In the genomic region with DNA sequence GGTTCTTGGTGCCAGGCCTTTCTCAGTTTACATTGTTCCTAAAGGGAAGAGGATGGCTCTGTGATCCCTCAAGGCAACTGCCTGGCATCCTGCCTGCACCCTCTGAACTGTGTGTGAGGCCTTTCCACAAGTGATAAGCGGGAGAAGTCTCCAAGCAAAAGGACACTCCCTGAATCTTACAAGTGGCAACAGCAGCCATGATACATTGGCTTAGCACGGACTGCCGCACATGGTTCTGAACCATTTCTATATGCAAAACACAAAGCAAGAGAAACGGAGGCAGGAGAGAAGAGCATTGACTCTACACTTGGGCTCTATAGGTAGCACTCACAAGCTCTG, we compare ENCODE assay signal across 8 mouse cellular contexts. TPM values are rescaled to one million over a fixed set of nuclear protein-coding genes. Genes with fewer than 3 reads are reported as not detected.
A peak's percentile ranks its signal among the peaks of the same experiment; 100 is the strongest.
DNase-seq lines count a peak whose midpoint lies in the region; ATAC-seq and TF ChIP-seq lines count a peak whose summit lies in the region.

No protein-coding gene starts in this region.

- H3K9ac ChIP-seq in hindbrain, embryonic 11.5 days (ENCODE audit: low read depth, low read length): no peak overlapping the region
- H3K9ac ChIP-seq in MEL (ENCODE audit: control insufficient read depth, low read depth, low read length, poor library complexity, severe bottlenecking): no peak overlapping the region
- H3K9ac ChIP-seq in heart, embryonic 14.5 days (ENCODE audit: low read length): peak overlapping the region; percentile 91

- no peak for ATAC-seq in hindbrain, embryonic 11.5 days (ENCODE audit: low FRiP score)
- ATAC-seq in heart, embryonic 14.5 days (ENCODE audit: insufficient number of reproducible peaks, insufficient read depth, low FRiP score, low read depth): no peak

- H3K9me3 ChIP-seq in hindbrain, embryonic 10.5 days: no peaks in the 10 kb centered on the region
- no peaks in the 10 kb centered on the region for H3K9me3 ChIP-seq in hindbrain, embryonic 11.5 days (ENCODE audit: control insufficient read depth, low read length)
- H3K9me3 ChIP-seq in MEL (replicated peaks; ENCODE audit: insufficient read depth, low read length): no peaks in the 10 kb centered on the region
- no peaks in the 10 kb centered on the region for H3K9me3 ChIP-seq in heart, embryonic 14.5 days (ENCODE audit: control insufficient read depth, low read length)
- H3K9me3 ChIP-seq in midbrain, embryonic 10.5 days (replicated peaks): no peaks in the 10 kb centered on the region

- TF ChIP-seq EP300 in MEL (IDR thresholded peaks at IDR 0.05; ENCODE audit: low read depth in 1 of 2, low read length in 2 of 2): no peak

- no peak for DNase-seq in hindbrain, embryonic 10.5 days (ENCODE audit: low spot score)
- no peak for DNase-seq in hindbrain, embryonic 11.5 days (ENCODE audit: low spot score)
- peak; percentile 43 for DNase-seq in MEL (ENCODE audit: low read depth, low spot score)
- no peak for DNase-seq in midbrain, embryonic 10.5 days (ENCODE audit: low spot score)
- DNase-seq in cerebellum, adult 9-10 months: no peak
- DNase-seq in urinary bladder, adult 18-20 months (ENCODE audit: low spot score in 2 of 2): no peak
- DNase-seq in gastrocnemius, postnatal 25 days: no peak

- TF ChIP-seq CTCF in MEL (IDR thresholded peaks at IDR 0.05 in 2 of 3, conservative IDR thresholded peaks at IDR 0.05 in 1 of 3; ENCODE audit: control insufficient read depth in 1 of 3, insufficient read depth in 1 of 3, low read depth in 2 of 3, low read length in 3 of 3, poor library complexity in 1 of 3, severe bottlenecking in 1 of 3): no peak

- 0 out of 2 replicates have a peak overlapping the region, but pooled peaks have one; percentile 86 for H3K4me3 ChIP-seq in hindbrain, embryonic 10.5 days
- H3K4me3 ChIP-seq in hindbrain, embryonic 11.5 days (ENCODE audit: low read depth, low read length): no peak overlapping the region
- H3K4me3 ChIP-seq in MEL (ENCODE audit: control insufficient read depth in 1 of 2, insufficient read depth in 1 of 2, low read depth in 2 of 2, low read length in 2 of 2): no peak overlapping the region
- peak overlapping the region in 1 of 2 experiments; percentile 81; a peak in 1 of 4 replicates for H3K4me3 ChIP-seq in heart, embryonic 14.5 days (ENCODE audit: control insufficient read depth in 1 of 2, insufficient read depth in 1 of 2, low read depth in 1 of 2, low read length in 2 of 2)
- H3K4me3 ChIP-seq in midbrain, embryonic 10.5 days: peak overlapping the region; percentile 83; the same call in 1 of the 2 replicates

- H3K27ac ChIP-seq in hindbrain, embryonic 10.5 days: peak overlapping the region; percentile 50
- no peak overlapping the region for H3K27ac ChIP-seq in hindbrain, embryonic 11.5 days (ENCODE audit: low read depth, low read length)
- peak overlapping the region; percentile 4; the same call in 1 of the 2 replicates for H3K27ac ChIP-seq in MEL (ENCODE audit: control insufficient read depth, low read depth, low read length)
- peak overlapping the region; percentile 71 to 95 for H3K27ac ChIP-seq in heart, embryonic 14.5 days (replicated peaks in 1 of 2; ENCODE audit: control insufficient read depth in 1 of 2, insufficient read depth in 1 of 2, low read depth in 2 of 2, low read length in 2 of 2)
- no peak overlapping the region for H3K27ac ChIP-seq in midbrain, embryonic 10.5 days (replicated peaks)

- 0 out of 2 replicates have a peak, but pooled peaks cover 2% of the 10 kb centered on the region for H3K36me3 ChIP-seq in hindbrain, embryonic 10.5 days
- H3K36me3 ChIP-seq in hindbrain, embryonic 11.5 days (ENCODE audit: control insufficient read depth, insufficient read depth, low read length): no peaks in the 10 kb centered on the region
- H3K36me3 ChIP-seq in MEL (ENCODE audit: control insufficient read depth in 1 of 2, insufficient read depth in 2 of 2, low read length in 2 of 2): peaks cover 0 to 28% of the 10 kb centered on the region in 2 experiments; a peak in 3 of 4 replicates
- H3K36me3 ChIP-seq in heart, embryonic 14.5 days (ENCODE audit: control insufficient read depth, insufficient read depth, low read length): peaks cover under 1% of the 10 kb centered on the region; the same call in 1 of the 2 replicates
- H3K36me3 ChIP-seq in midbrain, embryonic 10.5 days: peaks cover 11% of the 10 kb centered on the region; the same call in 1 of the 2 replicates

- no peak for TF ChIP-seq POLR2A in MEL (IDR thresholded peaks at IDR 0.05; ENCODE audit: control insufficient read depth in 1 of 2, insufficient read depth in 1 of 2, low read depth in 1 of 2, low read length in 2 of 2, poor library complexity in 1 of 2)

- H3K4me1 ChIP-seq in hindbrain, embryonic 10.5 days (replicated peaks): peaks cover 77% of the 10 kb centered on the region
- 0 out of 2 replicates have a peak, but pooled peaks cover 7% of the 10 kb centered on the region for H3K4me1 ChIP-seq in hindbrain, embryonic 11.5 days (replicated peaks; ENCODE audit: control insufficient read depth, insufficient read depth, low read length)
- peaks cover 20 to 37% of the 10 kb centered on the region in 2 experiments for H3K4me1 ChIP-seq in MEL (ENCODE audit: control insufficient read depth in 1 of 2, insufficient read depth in 2 of 2, low read length in 2 of 2)
- H3K4me1 ChIP-seq in heart, embryonic 14.5 days (ENCODE audit: control insufficient read depth in 2 of 2, insufficient read depth in 2 of 2, low read length in 2 of 2): peaks cover 49 to 76% of the 10 kb centered on the region in 2 experiments
- H3K4me1 ChIP-seq in midbrain, embryonic 10.5 days: peaks cover 73% of the 10 kb centered on the region

- H3K4me2 ChIP-seq in hindbrain, embryonic 11.5 days (replicated peaks; ENCODE audit: low read depth, low read length): no peak overlapping the region
- peak overlapping the region; percentile 73 for H3K4me2 ChIP-seq in heart, embryonic 14.5 days (ENCODE audit: low read length)

- TF ChIP-seq RAD21 in MEL (IDR thresholded peaks at IDR 0.05; ENCODE audit: low read depth, low read length): no peak

- no peaks in the 10 kb centered on the region for H3K27me3 ChIP-seq in hindbrain, embryonic 10.5 days (ENCODE audit: insufficient read depth, poor library complexity, severe bottlenecking)
- no peaks in the 10 kb centered on the region for H3K27me3 ChIP-seq in hindbrain, embryonic 11.5 days (ENCODE audit: control insufficient read depth, insufficient read depth, low read length)
- no peaks in the 10 kb centered on the region for H3K27me3 ChIP-seq in MEL (ENCODE audit: control insufficient read depth in 1 of 2, insufficient read depth in 2 of 2, low read length in 2 of 2)
- no peaks in the 10 kb centered on the region for H3K27me3 ChIP-seq in heart, embryonic 14.5 days (ENCODE audit: control insufficient read depth, insufficient read depth, low read length)
- 0 out of 2 replicates have a peak, but pooled peaks cover 3% of the 10 kb centered on the region for H3K27me3 ChIP-seq in midbrain, embryonic 10.5 days (ENCODE audit: low read depth, poor library complexity, severe bottlenecking)

- H3K79me2 ChIP-seq in MEL (ENCODE audit: control insufficient read depth, insufficient read depth, low read length, poor library complexity): peaks cover 6% of the 10 kb centered on the region

- WGBS in hindbrain, embryonic 10.5 days: 88% methylated on average over 4 of the region's 4 CpGs
- WGBS in hindbrain, embryonic 11.5 days: 87% methylated on average over 4 of the region's 4 CpGs
- 35% methylated on average over 4 of the region's 4 CpGs for WGBS in heart, embryonic 14.5 days
- 89% methylated on average over 4 of the region's 4 CpGs for WGBS in midbrain, embryonic 10.5 days

TF ChIP-seq in MEL, 35 proteins besides CTCF, POLR2A, EP300 and RAD21 (continues in another document):
- no peak for TF ChIP-seq POLR2AphosphoS2 (IDR thresholded peaks at IDR 0.05; ENCODE audit: low read length)
- no peak for TF ChIP-seq CHD1 (IDR thresholded peaks at IDR 0.05; ENCODE audit: low read depth, low read length)
- TF ChIP-seq ZNF384 (IDR thresholded peaks at IDR 0.05; ENCODE audit: low read depth, low read length): no peak
- no peak for TF ChIP-seq SIN3A (IDR thresholded peaks at IDR 0.05; ENCODE audit: low read length)
- no peak for TF ChIP-seq MYB (IDR thresholded peaks at IDR 0.05; ENCODE audit: low read depth, low read length)
- no peak for TF ChIP-seq GABPA (IDR thresholded peaks at IDR 0.05; ENCODE audit: low read depth, low read length)
- 0 out of 2 replicates have a peak, but pooled peaks have one; percentile 18 for TF ChIP-seq MAX (IDR thresholded peaks at IDR 0.05; ENCODE audit: low read length)
- no peak for TF ChIP-seq UBTF (IDR thresholded peaks at IDR 0.05; ENCODE audit: borderline replicate concordance, insufficient read depth, low read depth, low read length)
- TF ChIP-seq NRF1 (IDR thresholded peaks at IDR 0.05; ENCODE audit: insufficient read depth, low read depth, low read length, poor library complexity, severe bottlenecking): no peak
- no peak for TF ChIP-seq ELF1 (IDR thresholded peaks at IDR 0.05; ENCODE audit: low read depth, low read length)
- TF ChIP-seq ZMIZ1 (IDR thresholded peaks at IDR 0.05; ENCODE audit: low read depth, low read length): no peak
- TF ChIP-seq HCFC1 (IDR thresholded peaks at IDR 0.05; ENCODE audit: low read depth, low read length): no peak
- no peak for TF ChIP-seq MXI1 (IDR thresholded peaks at IDR 0.05; ENCODE audit: low read depth, low read length)

RNA-seq across cellular contexts. Expression of gene Lrrc75a, which starts 3.0 kb away (rescaled TPM):
- 12.6 and 15.0 TPM in 2 replicates for polyA plus RNA-seq in hindbrain, embryonic 10.5 days (2016; fragmentation: Nextera tagmentation; extraction: Ambion mirVana)
- 16.2 and 16.7 TPM in 2 replicates for polyA plus RNA-seq in hindbrain, embryonic 11.5 days (2014; fragmentation: Nextera tagmentation; extraction: Ambion mirVana)
- total RNA-seq in MEL (2012; rRNA removed): 6.0 and 7.0 TPM in 2 replicates
- 1 to 10 TPM in 1 of 2 experiments, not detected in 1; 8.9 TPM for polyA plus RNA-seq in MEL (2012; ENCODE audit: insufficient read depth in 1 of 2, insufficient read length in 2 of 2, low read depth in 1 of 2, low replicate concordance in 2 of 2, missing spikeins in 1 of 2)
- 19.4 and 21.2 TPM in 2 replicates for polyA plus RNA-seq in heart, embryonic 14.5 days (2014; fragmentation: Nextera tagmentation; extraction: Ambion mirVana)
- 10.6 and 10.8 TPM in 2 replicates for polyA plus RNA-seq in midbrain, embryonic 10.5 days (2016; fragmentation: Nextera tagmentation; extraction: Ambion mirVana)
- 1 to 10 TPM; 4.0 to 4.7 TPM for total RNA-seq in gastrocnemius, postnatal 25 days (2021)

RNA-seq across cellular contexts. Expression of gene Mmgt2, which starts 3.2 kb away (rescaled TPM):
- 36.1 and 47.3 TPM in 2 replicates for polyA plus RNA-seq in hindbrain, embryonic 10.5 days (2016; fragmentation: Nextera tagmentation; extraction: Ambion mirVana)
- 38.8 and 43.5 TPM in 2 replicates for polyA plus RNA-seq in hindbrain, embryonic 11.5 days (2014; fragmentation: Nextera tagmentation; extraction: Ambion mirVana)
- 21.8 and 24.1 TPM in 2 replicates for total RNA-seq in MEL (2012; rRNA removed)
- 10 to 100 TPM in 1 of 2 experiments, not detected in 1; 51.9 TPM for polyA plus RNA-seq in MEL (2012; ENCODE audit: insufficient read depth in 1 of 2, insufficient read length in 2 of 2, low read depth in 1 of 2, low replicate concordance in 2 of 2, missing spikeins in 1 of 2)
- 55.9 and 56.7 TPM in 2 replicates for polyA plus RNA-seq in heart, embryonic 14.5 days (2014; fragmentation: Nextera tagmentation; extraction: Ambion mirVana)
- 38.7 and 40.9 TPM in 2 replicates for polyA plus RNA-seq in midbrain, embryonic 10.5 days (2016; fragmentation: Nextera tagmentation; extraction: Ambion mirVana)
- total RNA-seq in gastrocnemius, postnatal 25 days (2021): 1 to 10 TPM; 2.8 to 4.2 TPM

Comparison
In these comparisons a context has a peak if more than half of its experiments do, and no peak if none do; other contexts are left out.
1. H3K27ac ChIP-seq: peak in hindbrain, embryonic 10.5 days (single experiment), MEL (single experiment) and heart, embryonic 14.5 days (2 of 2); none in hindbrain, embryonic 11.5 days (single experiment) and midbrain, embryonic 10.5 days (single experiment).
2. H3K4me3 ChIP-seq: peak in hindbrain, embryonic 10.5 days (single experiment) and midbrain, embryonic 10.5 days (single experiment); none in hindbrain, embryonic 11.5 days (single experiment) and MEL (0 of 2).